Mouse (Mus musculus): ENCODE data around the gene Vmn1r16. TPM values are rescaled to one million over a fixed set of nuclear protein-coding genes. Genes with fewer than 3 reads are reported as not detected.

Gene Vmn1r16
- polyA plus RNA-seq, 1 experiment from 2014 or later = not detected

Other genes starting within 250 kb of the Vmn1r16 start
- gene Vmn1r10, start 220.0 kb downstream of the Vmn1r16 start, polyA plus RNA-seq (2014; fragmentation: Nextera tagmentation; extraction: Ambion mirVana) = not detected in 2 replicates
- gene Vmn1r11, start 196.0 kb downstream of the Vmn1r16 start, polyA plus RNA-seq (2014; fragmentation: Nextera tagmentation; extraction: Ambion mirVana) = not detected in 2 replicates
- not detected in 2 replicates for gene Vmn1r12, start 172.6 kb downstream of the Vmn1r16 start, polyA plus RNA-seq (2014; fragmentation: Nextera tagmentation; extraction: Ambion mirVana)
- gene Vmn1r13, start 126.2 kb downstream of the Vmn1r16 start, polyA plus RNA-seq (2014; fragmentation: Nextera tagmentation; extraction: Ambion mirVana) = not detected in 2 replicates
- gene Vmn1r14, start 97.8 kb downstream of the Vmn1r16 start, polyA plus RNA-seq (2014; fragmentation: Nextera tagmentation; extraction: Ambion mirVana) = not detected in 2 replicates
- not detected in 2 replicates for gene Vmn1r15, start 71.5 kb downstream of the Vmn1r16 start, polyA plus RNA-seq (2014; fragmentation: Nextera tagmentation; extraction: Ambion mirVana)
- not detected in 2 replicates for gene Vmn1r17, start 34.2 kb upstream of the Vmn1r16 start, polyA plus RNA-seq (2014; fragmentation: Nextera tagmentation; extraction: Ambion mirVana)
- gene Vmn1r18, start 66.3 kb upstream of the Vmn1r16 start, polyA plus RNA-seq (2014; fragmentation: Nextera tagmentation; extraction: Ambion mirVana) = not detected in 2 replicates
- gene Vmn1r19, start 74.3 kb upstream of the Vmn1r16 start, polyA plus RNA-seq (2014; fragmentation: Nextera tagmentation; extraction: Ambion mirVana) = not detected in 2 replicates
- not detected in 2 replicates for gene Vmn1r20, start 99.4 kb upstream of the Vmn1r16 start, polyA plus RNA-seq (2014; fragmentation: Nextera tagmentation; extraction: Ambion mirVana)
- gene Ppm1k, start 206.0 kb upstream of the Vmn1r16 start, polyA plus RNA-seq (2014; fragmentation: Nextera tagmentation; extraction: Ambion mirVana) = 5.6 and 5.7 TPM in 2 replicates